Mouse (Mus musculus): Measurements from ENCODE around the gene Stra6l. TPM values are rescaled to one million over a fixed set of nuclear protein-coding genes. Genes with fewer than 3 reads are reported as not detected.

The Stra6l gene
- total and polyA plus RNA-seq, 3 experiments = 0.06 TPM; not detected in 2

GRCm38 (mm10) chr4:45869021-45869815, 20.8 kb downstream of the Stra6l start:
- TF ChIP-seq CTCF (IDR thresholded peaks at IDR 0.05) (no peak), POLR2A (IDR thresholded peaks at IDR 0.05; ENCODE audit: insufficient read depth, low read depth, low read length) (no peak), EP300 (IDR thresholded peaks at IDR 0.05; ENCODE audit: insufficient read depth, low read depth, low read length) (no peak)
- intact Hi-C loops (cut with DNase I) = no loop called here
- no peak overlapping the region for H3K4me3 ChIP-seq
- no peak overlapping the region for H3K27ac ChIP-seq
- no peak overlapping the region for H3K9ac ChIP-seq (ENCODE audit: low read depth, low read length)
- 43% methylated on average over 24 of the region's 24 CpGs for WGBS
- H3K27me3 ChIP-seq (ENCODE audit: control insufficient read depth, insufficient read depth, low read length) = no peaks in the 10 kb centered on the region
- H3K4me1 ChIP-seq (ENCODE audit: control insufficient read depth, insufficient read depth, low read length) = no peaks in the 10 kb centered on the region
- no peak for DNase-seq
- H3K79me2 ChIP-seq (replicated peaks; ENCODE audit: control insufficient read depth, insufficient read depth, low read length) = no peaks in the 10 kb centered on the region
- no peaks in the 10 kb centered on the region for H3K36me3 ChIP-seq (ENCODE audit: control insufficient read depth, insufficient read depth, low read length)

- Histone ChIP-seq H3K79me2 (replicated peaks; ENCODE audit: control insufficient read depth, insufficient read depth, low read length) (no peaks in the 10 kb centered on the region), H3K27me3 (ENCODE audit: control insufficient read depth, insufficient read depth, low read length) (no peaks in the 10 kb centered on the region), H3K36me3 (ENCODE audit: control insufficient read depth, insufficient read depth, low read length) (no peaks in the 10 kb centered on the region), H3K4me1 (ENCODE audit: control insufficient read depth, insufficient read depth, low read length) (no peaks in the 10 kb centered on the region), H3K9ac (ENCODE audit: low read depth, low read length) (no peak overlapping the region), H3K4me3 (no peak overlapping the region), H3K27ac (no peak overlapping the region)
- intact Hi-C loops (cut with DNase I) = no loop called here
- TF ChIP-seq CTCF (IDR thresholded peaks at IDR 0.05) (no peak), POLR2A (IDR thresholded peaks at IDR 0.05; ENCODE audit: insufficient read depth, low read depth, low read length) (no peak), EP300 (IDR thresholded peaks at IDR 0.05; ENCODE audit: insufficient read depth, low read depth, low read length) (no peak)
- no peak for DNase-seq
- WGBS = 83% methylated on average over 2 of the region's 2 CpGs
Measured at GRCm38 (mm10) chr4:45872147-45872546, 23.7 kb downstream of the Stra6l start.

GRCm38 (mm10) chr4:45878929-45879328, 30.5 kb downstream of the Stra6l start:
- Histone ChIP-seq H3K27ac (no peak overlapping the region), H3K27me3 (ENCODE audit: control insufficient read depth, insufficient read depth, low read length) (no peaks in the 10 kb centered on the region), H3K36me3 (ENCODE audit: control insufficient read depth, insufficient read depth, low read length) (no peaks in the 10 kb centered on the region), H3K4me1 (ENCODE audit: control insufficient read depth, insufficient read depth, low read length) (no peaks in the 10 kb centered on the region), H3K9ac (ENCODE audit: low read depth, low read length) (no peak overlapping the region), H3K4me3 (no peak overlapping the region), H3K79me2 (replicated peaks; ENCODE audit: control insufficient read depth, insufficient read depth, low read length) (no peaks in the 10 kb centered on the region)
- intact Hi-C loops (cut with DNase I) = loop anchor here (2.0 kb wide), 1 partner anchor 248 kb away; no protein-coding TSS in a partner anchor
- 33% methylated on average over 5 of the region's 5 CpGs for WGBS
- DNase-seq = no peak
- TF ChIP-seq EP300 (IDR thresholded peaks at IDR 0.05; ENCODE audit: insufficient read depth, low read depth, low read length) (no peak), CTCF (IDR thresholded peaks at IDR 0.05) (peak; percentile 80)

- Histone ChIP-seq H3K79me2 (replicated peaks; ENCODE audit: control insufficient read depth, insufficient read depth, low read length) (no peaks in the 10 kb centered on the region), H3K9ac (ENCODE audit: low read depth, low read length) (no peak overlapping the region), H3K36me3 (ENCODE audit: control insufficient read depth, insufficient read depth, low read length) (no peaks in the 10 kb centered on the region), H3K27me3 (ENCODE audit: control insufficient read depth, insufficient read depth, low read length) (no peaks in the 10 kb centered on the region), H3K27ac (no peak overlapping the region), H3K4me1 (ENCODE audit: control insufficient read depth, insufficient read depth, low read length) (no peaks in the 10 kb centered on the region), H3K4me3 (no peak overlapping the region)
- intact Hi-C loops (cut with DNase I) = no loop called here
- DNase-seq = no peak
- 66% methylated on average over 9 of the region's 9 CpGs for WGBS
- TF ChIP-seq POLR2A (IDR thresholded peaks at IDR 0.05; ENCODE audit: insufficient read depth, low read depth, low read length) = no peak
- TF ChIP-seq CTCF (IDR thresholded peaks at IDR 0.05) = no peak
- TF ChIP-seq EP300 (IDR thresholded peaks at IDR 0.05; ENCODE audit: insufficient read depth, low read depth, low read length) = no peak
Measured at GRCm38 (mm10) chr4:45882521-45882920, 34.1 kb downstream of the Stra6l start.

GRCm38 (mm10) chr4:45883250-45883649, 34.8 kb downstream of the Stra6l start:
- H3K27me3 ChIP-seq (ENCODE audit: control insufficient read depth, insufficient read depth, low read length) = no peaks in the 10 kb centered on the region
- DNase-seq = peak in 1 of 2 experiments; percentile 17
- H3K4me3 ChIP-seq = no peak overlapping the region
- TF ChIP-seq POLR2A (IDR thresholded peaks at IDR 0.05; ENCODE audit: insufficient read depth, low read depth, low read length) = no peak
- no peak for TF ChIP-seq EP300 (IDR thresholded peaks at IDR 0.05; ENCODE audit: insufficient read depth, low read depth, low read length)
- no peak for TF ChIP-seq CTCF (IDR thresholded peaks at IDR 0.05)
- intact Hi-C loops (cut with DNase I) = no loop called here
- H3K4me1 ChIP-seq (ENCODE audit: control insufficient read depth, insufficient read depth, low read length) = no peaks in the 10 kb centered on the region
- no peak overlapping the region for H3K27ac ChIP-seq
- H3K36me3 ChIP-seq (ENCODE audit: control insufficient read depth, insufficient read depth, low read length) = no peaks in the 10 kb centered on the region
- H3K79me2 ChIP-seq (replicated peaks; ENCODE audit: control insufficient read depth, insufficient read depth, low read length) = no peaks in the 10 kb centered on the region
- no peak overlapping the region for H3K9ac ChIP-seq (ENCODE audit: low read depth, low read length)
- 80% methylated on average over 16 of the region's 16 CpGs for WGBS

GRCm38 (mm10) chr4:45889487-45889886, 41.0 kb downstream of the Stra6l start:
- H3K4me1 ChIP-seq (ENCODE audit: control insufficient read depth, insufficient read depth, low read length) = no peaks in the 10 kb centered on the region
- no peak overlapping the region for H3K9ac ChIP-seq (ENCODE audit: low read depth, low read length)
- intact Hi-C loops (cut with DNase I) = no loop called here
- WGBS = 81% methylated on average over 6 of the region's 6 CpGs
- H3K27me3 ChIP-seq (ENCODE audit: control insufficient read depth, insufficient read depth, low read length) = no peaks in the 10 kb centered on the region
- TF ChIP-seq POLR2A (IDR thresholded peaks at IDR 0.05; ENCODE audit: insufficient read depth, low read depth, low read length) (no peak), EP300 (IDR thresholded peaks at IDR 0.05; ENCODE audit: insufficient read depth, low read depth, low read length) (no peak), CTCF (IDR thresholded peaks at IDR 0.05) (no peak)
- no peak for DNase-seq
- no peaks in the 10 kb centered on the region for H3K36me3 ChIP-seq (ENCODE audit: control insufficient read depth, insufficient read depth, low read length)
- H3K79me2 ChIP-seq (replicated peaks; ENCODE audit: control insufficient read depth, insufficient read depth, low read length) = no peaks in the 10 kb centered on the region
- no peak overlapping the region for H3K27ac ChIP-seq
- H3K4me3 ChIP-seq = no peak overlapping the region

Data from heart, adult 2 months (tissue).